Mouse (Mus musculus): ENCODE data around the gene Fbp2.

The Fbp2 gene

GRCm38 (mm10) chr13:62857941-62858915 lies at the start of gene Fbp2:
TSS of gene Fbp2 (minus strand) at chr13:62858422.
- DNase-seq (ENCODE audit: low read depth) = no peak

DNA sequence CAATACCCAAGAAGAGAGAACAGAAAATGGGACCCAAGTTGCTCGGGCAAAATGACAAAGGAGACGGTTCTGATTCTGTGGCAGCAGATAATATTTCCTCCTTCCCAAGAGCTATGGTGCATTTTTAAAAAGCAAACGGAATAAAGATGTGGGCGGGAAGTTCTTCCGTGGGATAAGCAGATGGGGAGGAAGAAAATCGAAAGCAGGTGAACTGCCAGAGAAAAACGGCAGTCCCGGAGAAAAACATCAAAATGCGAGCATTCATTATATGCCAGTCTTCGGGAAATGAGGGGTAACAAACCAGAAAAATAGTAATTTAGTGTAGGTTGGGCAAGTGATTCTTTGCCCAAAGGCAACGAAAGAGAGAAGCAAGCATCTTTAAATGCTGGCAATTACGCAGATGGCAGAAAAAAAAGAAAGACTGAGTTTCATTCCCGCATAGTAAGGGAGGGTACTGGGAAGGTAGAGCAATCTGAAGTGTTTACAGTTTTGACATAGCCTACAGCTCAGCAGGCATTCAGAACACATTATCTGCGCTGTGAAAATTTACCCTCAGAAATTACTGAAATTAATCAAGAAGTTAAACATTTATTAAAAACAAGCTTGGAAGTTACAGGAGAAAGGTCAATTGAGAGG lies 49.4 kb upstream of the Fbp2 start:
- no peak for DNase-seq (ENCODE audit: low read depth)

- DNase-seq (ENCODE audit: low read depth) = no peak
These were observed 42.9 kb upstream of the Fbp2 start for GRCm38 (mm10) chr13:62901139-62901538.

DNA sequence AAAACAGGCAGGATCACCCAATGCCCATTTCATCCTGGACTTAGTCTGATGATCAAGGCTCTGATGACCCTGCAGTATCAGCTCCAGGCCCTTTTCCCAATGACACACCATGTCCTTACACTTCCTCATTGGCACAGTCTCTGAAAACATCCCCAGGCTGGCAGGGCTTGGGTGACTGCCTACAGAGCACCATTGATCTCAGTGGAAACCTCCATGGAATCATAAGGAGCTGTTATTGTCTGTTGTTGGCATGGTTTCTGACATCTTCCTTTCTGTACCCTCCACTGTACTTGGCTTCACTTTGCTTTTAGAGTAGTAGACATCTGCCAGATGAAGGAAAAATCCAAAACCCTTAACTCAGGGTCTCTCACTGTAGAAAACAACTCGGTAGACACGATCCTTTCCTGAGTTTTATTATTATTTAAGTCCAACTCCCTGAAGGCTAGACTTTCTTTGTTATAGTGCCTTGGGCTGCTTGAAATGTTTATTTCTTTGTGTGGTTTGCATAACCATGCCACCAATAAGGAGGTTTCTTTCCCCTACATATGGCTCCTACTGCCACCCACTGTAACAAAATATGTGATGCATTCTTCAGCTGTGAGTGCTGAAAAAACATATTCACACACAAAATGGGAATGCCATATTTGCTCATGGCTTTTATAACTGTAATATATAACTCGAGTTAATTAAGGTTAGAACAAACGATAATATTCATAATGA lies 39.9 kb upstream of the Fbp2 start:
- no peak for DNase-seq (ENCODE audit: low read depth)

DNA sequence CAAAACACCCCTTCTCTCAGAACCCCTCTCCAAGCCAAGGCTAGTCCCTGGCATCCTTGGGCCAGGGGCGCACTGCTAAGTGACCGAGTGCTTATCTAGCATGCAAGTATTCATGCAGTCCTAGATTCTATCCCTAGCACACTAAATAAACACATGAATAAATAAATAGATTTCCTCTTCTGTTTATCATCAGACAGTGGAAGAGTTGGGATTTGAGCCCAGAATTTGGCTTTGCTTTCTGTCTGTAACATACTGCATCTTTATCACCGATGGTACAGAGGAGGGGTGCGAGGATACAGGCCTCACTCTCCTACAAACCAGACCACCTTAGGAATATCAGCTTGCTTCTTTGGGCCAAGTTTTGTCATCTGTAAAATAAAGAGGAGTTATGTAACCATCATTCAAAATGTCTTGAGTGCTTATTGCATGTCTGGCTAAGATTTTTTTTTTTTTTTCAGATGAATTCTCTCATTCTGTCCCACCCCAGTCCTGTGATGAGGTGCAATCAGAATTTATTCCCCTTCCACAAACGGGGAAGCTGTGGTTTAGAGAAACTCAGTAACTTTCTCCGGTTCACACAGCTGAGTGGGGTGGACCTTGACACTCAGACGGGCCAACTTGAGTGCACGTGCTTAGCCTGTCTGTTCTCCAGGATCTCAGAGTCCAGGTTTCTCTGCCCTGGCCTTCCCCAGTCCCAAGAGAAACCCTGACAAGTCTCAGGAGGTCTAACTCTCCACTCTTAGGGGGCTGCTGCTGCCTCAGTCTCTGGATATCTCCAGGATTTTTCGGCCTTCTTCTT lies 35.0 kb upstream of the Fbp2 start:
- no peak for DNase-seq (ENCODE audit: low read depth)

DNA sequence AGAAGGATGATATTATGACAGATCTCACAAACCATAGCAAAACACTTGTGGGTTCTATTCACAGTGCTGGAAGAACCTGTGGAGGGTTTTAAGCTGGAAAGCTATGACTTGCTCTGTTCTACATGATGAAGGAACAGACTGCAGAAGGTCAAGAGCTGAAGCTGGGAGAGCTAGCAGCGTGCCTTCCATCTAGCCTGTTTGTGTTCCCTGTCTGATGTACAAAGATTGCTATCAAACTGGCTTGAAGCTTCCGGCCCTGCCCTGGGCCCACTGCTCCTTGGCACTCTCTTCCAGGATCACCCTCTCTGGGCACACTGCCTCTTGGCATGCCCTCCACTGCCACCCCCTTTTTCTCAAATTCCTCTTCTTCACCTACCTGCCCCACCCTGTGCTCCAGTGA lies 31.1 kb upstream of the Fbp2 start:
- DNase-seq (ENCODE audit: low read depth) = no peak

DNA sequence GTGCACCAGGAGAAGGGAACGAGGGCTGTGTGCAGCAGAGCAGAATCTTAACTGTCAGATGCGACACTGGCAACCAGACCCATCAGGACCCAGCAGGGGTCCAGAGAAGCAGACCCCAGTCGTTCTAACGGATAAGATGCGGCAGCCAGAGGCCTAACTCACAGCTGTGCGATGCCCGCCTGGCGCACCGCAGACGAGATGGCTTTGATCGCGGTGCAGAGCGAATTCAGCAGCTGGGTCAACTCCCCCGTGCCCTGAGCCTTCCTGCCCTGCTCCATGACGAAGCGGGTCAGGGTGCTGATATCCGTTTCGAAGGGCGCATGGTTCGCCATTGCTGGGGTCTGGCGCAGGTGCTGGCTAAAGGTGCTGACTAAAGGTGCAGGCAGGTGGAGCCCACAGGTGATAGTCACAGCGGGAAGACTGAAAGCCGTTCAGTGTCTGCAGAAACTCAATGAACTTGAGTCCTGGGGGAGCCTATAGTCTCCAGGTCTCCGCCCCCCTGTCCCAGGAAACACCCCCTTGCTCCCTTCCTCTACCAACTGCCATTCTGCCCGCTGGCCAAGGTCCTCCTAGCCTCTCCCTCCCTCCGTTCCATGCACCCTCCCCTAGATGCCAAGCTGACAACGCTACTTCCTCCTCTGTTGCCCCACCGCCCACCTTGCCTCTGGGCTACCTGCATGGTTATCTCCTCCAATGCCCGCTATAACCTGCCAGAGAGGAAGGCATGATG lies 29.7 kb upstream of the Fbp2 start, which contains the start of gene Fbp1:
Fbp1 (minus strand) TSS at position 571 of the 730 bp plus-strand sequence.
- no peak for DNase-seq (ENCODE audit: low read depth)

DNA sequence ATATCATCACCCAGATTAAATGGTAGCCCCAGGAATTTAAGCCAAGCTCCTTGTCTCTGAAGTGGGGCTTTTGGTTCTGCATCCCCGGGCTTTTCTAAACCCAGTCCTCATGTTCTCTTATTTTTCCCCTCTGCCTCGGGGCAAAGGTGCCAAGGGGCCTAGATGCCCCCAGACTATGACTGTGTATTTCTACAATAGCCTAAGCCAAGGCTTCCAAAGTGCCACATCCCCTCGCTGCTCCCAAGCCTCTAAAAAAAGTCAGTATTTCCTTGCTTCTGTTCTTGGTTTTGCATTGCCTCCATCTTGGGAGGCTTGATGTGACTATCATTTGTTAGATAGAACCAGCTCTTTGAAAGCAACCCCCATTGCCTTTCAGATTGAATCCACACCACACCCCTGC lies 26.3 kb upstream of the Fbp2 start:
- DNase-seq (ENCODE audit: low read depth) = no peak

- no peak for DNase-seq (ENCODE audit: low read depth)
These were observed 25.7 kb upstream of the Fbp2 start for GRCm38 (mm10) chr13:62883925-62884324.

- no peak for DNase-seq (ENCODE audit: low read depth)
These were observed 25.2 kb upstream of the Fbp2 start for GRCm38 (mm10) chr13:62883436-62883835.

- DNase-seq (ENCODE audit: low read depth) = no peak
These were observed 24.6 kb upstream of the Fbp2 start for GRCm38 (mm10) chr13:62882856-62883255.

DNA sequence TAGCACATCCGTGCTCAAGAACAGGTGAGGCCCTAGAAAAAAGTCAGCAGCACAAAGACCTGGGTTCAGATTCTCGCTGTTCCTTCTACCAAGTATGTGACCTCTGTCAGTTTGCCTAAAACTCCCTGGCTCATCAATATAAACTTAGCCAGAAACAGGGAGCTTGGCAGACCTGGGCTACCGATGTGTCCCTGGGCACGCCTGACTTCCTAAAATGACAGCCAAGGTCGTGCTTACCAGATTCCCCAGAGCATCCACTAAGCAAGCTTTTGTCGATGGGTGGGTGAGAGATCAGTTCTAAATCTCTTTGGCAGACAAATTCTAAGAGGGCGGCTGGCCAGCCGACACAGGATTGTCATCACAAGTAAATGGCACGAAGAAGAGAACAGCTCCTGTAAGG lies 23.1 kb upstream of the Fbp2 start:
- DNase-seq (ENCODE audit: low read depth) = no peak

GRCm38 (mm10) chr13:62879831-62880615 lies 21.8 kb upstream of the Fbp2 start:
- no peak for DNase-seq (ENCODE audit: low read depth)

DNA sequence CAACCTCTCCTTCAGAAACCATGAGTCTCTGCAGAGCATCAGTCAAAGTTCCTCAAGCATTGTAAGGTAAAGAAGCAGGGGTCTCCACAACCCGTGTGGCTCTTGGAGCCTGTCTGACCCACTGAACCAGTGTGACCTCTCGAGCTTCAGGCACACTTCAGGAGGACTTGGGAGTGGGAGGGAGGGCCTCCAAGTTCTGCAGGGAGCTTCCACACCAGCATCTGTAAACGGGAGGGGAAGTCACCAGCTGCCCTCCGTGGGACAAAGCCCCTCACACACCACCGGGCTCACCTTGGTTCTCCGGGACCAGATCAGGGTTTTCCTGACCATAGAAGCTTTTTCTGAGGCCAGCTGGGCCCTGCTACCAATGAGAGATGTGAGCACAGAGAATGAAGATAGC lies 21.2 kb upstream of the Fbp2 start:
- no peak for DNase-seq (ENCODE audit: low read depth)

GRCm38 (mm10) chr13:62877247-62877646 lies 19.0 kb upstream of the Fbp2 start:
- no peak for DNase-seq (ENCODE audit: low read depth)

- no peak for DNase-seq (ENCODE audit: low read depth)
These were observed 17.9 kb upstream of the Fbp2 start for GRCm38 (mm10) chr13:62876111-62876510.

DNA sequence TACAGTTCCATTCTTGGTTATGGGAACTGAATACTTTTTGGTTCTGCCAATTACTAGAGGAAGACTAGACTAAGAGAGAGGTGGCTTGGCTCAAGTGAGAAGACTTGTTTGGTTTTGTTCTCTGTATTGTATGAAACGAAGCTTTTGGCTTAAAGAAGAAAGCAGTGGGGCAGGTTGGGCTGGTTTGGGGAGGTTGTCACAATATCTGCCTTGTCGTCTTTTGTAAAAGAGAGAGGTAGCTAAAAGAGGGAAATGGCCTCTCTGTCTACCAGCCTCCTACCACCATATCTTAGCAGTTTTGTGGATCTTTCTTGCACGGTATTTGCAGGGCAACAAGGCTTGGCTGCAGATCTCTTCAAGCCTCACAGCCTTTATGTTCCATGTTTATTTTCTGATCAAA lies 14.0 kb upstream of the Fbp2 start:
- no peak for DNase-seq (ENCODE audit: low read depth)

DNA sequence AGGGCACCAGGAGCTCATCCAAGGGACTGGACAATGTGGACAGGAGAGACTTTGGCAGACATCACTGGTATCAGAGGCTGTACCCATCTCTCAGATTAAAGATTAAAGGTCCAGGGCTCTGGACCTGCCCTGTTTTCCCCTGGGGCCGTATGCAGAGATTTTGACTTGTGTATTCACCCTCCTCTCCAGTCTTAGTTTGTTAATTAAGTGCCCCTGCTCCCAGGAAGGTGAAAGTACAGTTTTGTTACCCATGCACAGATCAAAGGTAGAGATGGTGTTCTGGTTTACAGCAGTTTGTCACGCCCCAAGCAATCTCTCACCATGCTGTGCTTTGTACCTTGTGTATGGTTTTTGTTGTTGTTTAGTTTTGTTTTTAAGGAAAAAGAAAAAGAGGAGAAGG lies 12.4 kb upstream of the Fbp2 start:
- no peak for DNase-seq (ENCODE audit: low read depth)

DNA sequence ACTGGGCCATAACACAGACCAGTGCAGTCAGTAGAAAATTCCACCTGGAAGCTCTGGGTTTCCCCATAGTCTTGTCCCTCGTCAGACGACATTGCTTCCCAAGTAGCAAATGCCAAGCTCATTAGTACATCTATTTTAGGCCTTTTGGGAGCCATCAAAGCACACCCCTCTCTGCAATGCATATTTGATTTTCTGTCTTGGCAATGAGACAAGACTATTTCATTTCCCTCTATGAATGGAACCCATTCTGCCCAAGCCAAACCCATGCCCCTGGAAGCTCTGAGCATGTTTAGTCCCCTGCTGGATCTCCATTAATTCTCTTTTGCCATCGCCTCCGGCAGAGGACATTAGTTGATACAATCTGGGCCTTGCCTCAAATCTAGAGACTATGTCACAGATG lies 8.6 kb upstream of the Fbp2 start:
- DNase-seq (ENCODE audit: low read depth) = no peak

DNA sequence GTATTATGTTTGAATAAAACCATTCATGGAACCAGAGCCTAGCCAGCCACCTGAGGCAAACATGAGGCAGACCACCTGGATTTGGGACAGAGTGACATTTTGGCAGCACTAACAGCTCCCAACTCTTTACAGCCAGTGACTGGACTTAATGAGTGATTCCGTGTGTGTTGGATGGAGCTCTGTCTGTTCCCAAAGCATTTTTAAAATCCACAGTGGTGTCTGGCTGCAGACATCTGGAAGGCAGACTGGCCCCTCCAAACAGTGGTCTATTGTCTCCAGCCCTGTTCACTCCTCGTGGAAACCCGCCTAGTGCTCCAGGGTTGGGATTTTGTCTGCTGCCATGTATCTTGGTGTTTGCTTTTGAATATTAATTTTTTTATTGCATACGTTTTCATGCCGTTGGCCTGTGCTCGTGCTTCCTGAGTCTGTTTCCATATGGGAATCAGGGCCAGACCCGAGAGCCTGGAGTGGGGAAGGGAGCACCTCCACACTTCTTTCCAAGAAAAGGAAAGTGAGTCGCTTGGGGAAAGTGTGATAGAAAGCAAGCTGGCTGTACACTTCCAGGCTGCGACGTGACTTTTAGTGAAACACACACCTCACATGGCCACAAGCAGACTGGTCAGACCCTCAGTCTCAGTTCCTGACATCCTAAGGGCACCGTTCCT lies 7.6 kb upstream of the Fbp2 start:
- DNase-seq (ENCODE audit: low read depth) = no peak

Data from c-Kit-positive CD71-positive TER-119-negative erythroid progenitor cells, embryonic 14.5 days (primary cell).